Mouse (Mus musculus) heart, embryonic 11.5 days (tissue): ENCODE results near the gene Fhdc1. TPM values are rescaled to one million over a fixed set of nuclear protein-coding genes. Genes with fewer than 3 reads are reported as not detected.

Experiments used
- ATAC-seq: fragments of 200-750 bp; cut with Nextera tagmentation; replicated peaks from 2 replicates; pipeline ENCODE4 v1.8.0; 2017; ENCODE audit warnings: moderate library complexity; ENCODE audit not compliant: insufficient number of reproducible peaks, low FRiP score, low TSS enrichment
- H3K27ac ChIP-seq: fragments of 300-500 bp; sonication (generic); 2 replicates; pipeline ENCODE4 v1.5.1; 2014; ENCODE audit warnings: mild to moderate bottlenecking, low read depth, low read length
- H3K27me3 ChIP-seq: fragments of 300-500 bp; sonication (generic); 2 replicates; pipeline ENCODE4 v1.6.1; 2014; ENCODE audit warnings: mild to moderate bottlenecking, low read length, mixed read lengths; ENCODE audit not compliant: control insufficient read depth, insufficient read depth
- H3K36me3 ChIP-seq: fragments of 300-500 bp; sonication (generic); 2 replicates; pipeline ENCODE4 v1.6.1; 2014; ENCODE audit warnings: mild to moderate bottlenecking, low read length, moderate library complexity, mixed read lengths; ENCODE audit not compliant: control insufficient read depth, insufficient read depth
- H3K4me1 ChIP-seq: fragments of 300-500 bp; sonication (generic); 2 replicates; pipeline ENCODE4 v1.6.1; 2014; ENCODE audit warnings: low read length; ENCODE audit not compliant: control insufficient read depth, insufficient read depth
- H3K4me2 ChIP-seq: fragments of 300-500 bp; sonication (generic); 2 replicates; pipeline ENCODE4 v1.6.1; 2014; ENCODE audit warnings: mild to moderate bottlenecking, moderate library complexity
- H3K4me3 ChIP-seq: fragments of 300-500 bp; sonication (generic); 2 replicates; pipeline ENCODE4 v1.5.1; 2014; ENCODE audit warnings: low read depth, low read length
- H3K9ac ChIP-seq: fragments of 300-500 bp; sonication (generic); 2 replicates; pipeline ENCODE4 v1.6.1; 2014; ENCODE audit warnings: mild to moderate bottlenecking, low read depth, low read length, moderate library complexity
- H3K9me3 ChIP-seq: fragments of 300-500 bp; sonication (generic); replicated peaks from 2 replicates; pipeline ENCODE4 v1.6.1; 2016; ENCODE audit warnings: low read length; ENCODE audit not compliant: control insufficient read depth
- WGBS: fragments of 180-500 bp; shearing (Covaris S2); extraction: QIAGEN DNeasy Blood & Tissue Kit; methylation state at CpG from one replicate; pipeline ENCODE4 v1.1.7; 2014; ENCODE audit not compliant: insufficient replicate concordance; 5-methylcytosine and 5-hydroxymethylcytosine counted together
- polyA plus RNA-seq: library from polyadenylated mRNA; unstranded; fragments of >200 nt; fragmentation: Nextera tagmentation; extraction: Ambion mirVana; gene quantifications from 2 replicates; pipeline ENCODE4 v1.2.1, GENCODE M21; 2014

The Fhdc1 gene
- polyA plus RNA-seq, 1 experiment from 2014 or later: 5.0 TPM

GRCm38 (mm10) chr3:84435288-84436043 lies 44.8 kb downstream of the Fhdc1 start:
- Histone ChIP-seq H3K27me3 (peaks cover 9% of the 10 kb centered on the region), H3K4me2 (peak overlapping the region; percentile 10; the same call in 1 of the 2 replicates), H3K27ac (peak overlapping the region; percentile 54; the same call in 1 of the 2 replicates)

DNA sequence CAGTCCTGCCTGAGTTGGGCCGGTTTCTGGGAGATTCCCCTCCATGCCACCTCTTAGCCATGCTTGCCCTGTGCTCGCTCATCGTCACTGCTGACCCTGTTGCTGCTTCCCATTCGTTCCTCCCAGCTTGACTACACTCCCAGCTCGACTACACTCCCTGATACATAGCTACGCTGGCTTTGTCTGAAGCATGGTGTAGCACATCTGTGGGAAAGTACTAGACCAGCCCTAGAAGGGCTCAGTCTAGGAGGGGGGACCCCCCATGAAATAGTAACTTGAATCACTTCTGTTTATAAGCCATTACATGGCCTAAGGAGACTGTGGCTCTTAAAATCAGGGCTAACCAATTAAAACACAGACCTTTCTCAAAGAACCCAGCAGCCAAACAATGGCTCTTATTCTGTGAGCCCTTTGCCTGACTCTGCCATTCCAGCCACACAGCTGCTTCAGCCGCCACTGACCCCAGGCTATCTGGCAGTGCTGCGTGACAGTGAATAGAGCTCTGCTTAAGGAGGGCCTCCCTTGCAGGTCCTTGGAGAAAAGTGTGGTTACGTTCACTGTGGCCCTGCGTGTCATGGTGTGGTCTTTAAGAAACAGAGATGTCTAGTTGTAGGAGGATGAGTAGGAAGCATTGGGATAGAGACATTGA lies 47.3 kb downstream of the Fhdc1 start:
- H3K4me2 ChIP-seq: no peak overlapping the region
- H3K9me3 ChIP-seq: no peaks in the 10 kb centered on the region
- no peaks in the 10 kb centered on the region for H3K36me3 ChIP-seq
- H3K9ac ChIP-seq: no peak overlapping the region
- ATAC-seq: no peak
- H3K4me1 ChIP-seq: peaks cover 20% of the 10 kb centered on the region
- WGBS: 77% methylated on average over 10 of the region's 10 CpGs
- no peak overlapping the region for H3K4me3 ChIP-seq
- peaks cover 5% of the 10 kb centered on the region for H3K27me3 ChIP-seq
- no peak overlapping the region for H3K27ac ChIP-seq

More at GRCm38 (mm10) chr3:84435288-84436043, 44.8 kb downstream of the Fhdc1 start:
- 16% methylated on average over 11 of the region's 11 CpGs for WGBS
- no peak overlapping the region for H3K4me3 ChIP-seq
- peaks cover 20% of the 10 kb centered on the region for H3K4me1 ChIP-seq
- ATAC-seq: no peak; the same call in 1 of the 2 replicates
- H3K9ac ChIP-seq: 0 out of 2 replicates have a peak overlapping the region, but pooled peaks have one; percentile 10
- no peaks in the 10 kb centered on the region for H3K36me3 ChIP-seq
- no peaks in the 10 kb centered on the region for H3K9me3 ChIP-seq

GRCm38 (mm10) chr3:84431257-84431656 lies 49.0 kb downstream of the Fhdc1 start:
- whole genome bisulfite sequencing: 57% methylated on average over 5 of the region's 5 CpGs

GRCm38 (mm10) chr3:84430152-84430551 lies 50.1 kb downstream of the Fhdc1 start:
- Histone ChIP-seq H3K27ac (no peak overlapping the region), H3K4me1 (peaks cover 13% of the 10 kb centered on the region), H3K36me3 (no peaks in the 10 kb centered on the region), H3K9ac (no peak overlapping the region), H3K4me3 (no peak overlapping the region), H3K4me2 (no peak overlapping the region), H3K27me3 (peaks cover 5% of the 10 kb centered on the region), H3K9me3 (no peaks in the 10 kb centered on the region)
- ATAC-seq: no peak
- WGBS: 42% methylated on average over 2 of the region's 2 CpGs

More at GRCm38 (mm10) chr3:84431257-84431656, 49.0 kb downstream of the Fhdc1 start:
- peaks cover 20% of the 10 kb centered on the region for H3K4me1 ChIP-seq
- ATAC-seq: no peak
- H3K9ac ChIP-seq: no peak overlapping the region
- no peaks in the 10 kb centered on the region for H3K36me3 ChIP-seq
- H3K9me3 ChIP-seq: no peaks in the 10 kb centered on the region
- H3K4me3 ChIP-seq: no peak overlapping the region
- no peak overlapping the region for H3K27ac ChIP-seq
- H3K27me3 ChIP-seq: peaks cover 5% of the 10 kb centered on the region
- no peak overlapping the region for H3K4me2 ChIP-seq

DNA sequence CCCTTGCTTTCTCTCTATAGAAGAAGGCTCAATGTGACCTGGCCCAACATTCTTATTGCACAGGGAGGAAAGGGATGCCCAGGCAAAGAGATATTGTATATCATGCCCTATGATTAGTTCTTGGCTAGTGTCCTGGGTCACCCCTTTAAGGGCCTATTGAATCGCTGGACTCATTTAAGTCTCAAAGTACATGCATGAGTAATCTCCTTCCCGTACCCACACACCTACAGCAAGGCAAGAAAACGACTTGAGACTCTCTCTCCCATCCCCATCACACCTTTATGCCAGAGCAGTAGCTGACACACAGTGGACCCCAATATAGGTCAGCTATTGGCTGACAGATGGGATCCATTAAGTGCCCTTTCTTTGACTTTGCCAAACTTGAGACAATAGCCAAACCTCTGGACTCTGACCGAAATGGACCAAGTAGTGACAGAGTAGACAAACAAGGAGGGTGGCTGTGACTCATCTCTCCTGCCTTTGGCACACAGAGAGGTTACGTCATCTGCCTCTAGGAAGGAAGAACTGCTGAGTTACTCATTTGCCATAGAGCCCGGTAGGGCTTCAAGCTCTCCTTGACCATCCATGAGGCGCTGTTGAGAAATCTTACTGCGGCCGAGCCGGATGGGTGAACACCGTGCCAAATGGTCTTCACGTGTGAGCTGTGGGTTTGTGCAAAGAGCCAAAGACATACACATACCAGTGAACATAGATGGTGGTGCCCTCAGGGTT lies 51.1 kb downstream of the Fhdc1 start:
- 85% methylated on average over 12 of the region's 12 CpGs for WGBS
- H3K9ac ChIP-seq: no peak overlapping the region
- no peaks in the 10 kb centered on the region for H3K36me3 ChIP-seq
- H3K9me3 ChIP-seq: no peaks in the 10 kb centered on the region
- ATAC-seq: no peak
- H3K4me2 ChIP-seq: no peak overlapping the region
- H3K27me3 ChIP-seq: peaks cover 5% of the 10 kb centered on the region
- 0 out of 2 replicates have a peak, but pooled peaks cover 9% of the 10 kb centered on the region for H3K4me1 ChIP-seq
- no peak overlapping the region for H3K27ac ChIP-seq
- no peak overlapping the region for H3K4me3 ChIP-seq

GRCm38 (mm10) chr3:84427779-84428178 lies 52.5 kb downstream of the Fhdc1 start:
- Histone ChIP-seq H3K9me3 (no peaks in the 10 kb centered on the region), H3K36me3 (no peaks in the 10 kb centered on the region), H3K9ac (no peak overlapping the region), H3K4me1 (0 out of 2 replicates have a peak, but pooled peaks cover 9% of the 10 kb centered on the region), H3K4me2 (no peak overlapping the region), H3K27ac (no peak overlapping the region), H3K27me3 (peaks cover 5% of the 10 kb centered on the region), H3K4me3 (no peak overlapping the region)
- WGBS: 71% methylated on average over 5 of the region's 5 CpGs
- no peak; the same call in 1 of the 2 replicates for ATAC-seq

GRCm38 (mm10) chr3:84422340-84422739 lies 57.9 kb downstream of the Fhdc1 start:
- WGBS: 74% methylated on average over 5 of the region's 5 CpGs
- Histone ChIP-seq H3K27ac (no peak overlapping the region), H3K4me2 (no peak overlapping the region), H3K9me3 (no peaks in the 10 kb centered on the region), H3K4me3 (no peak overlapping the region), H3K4me1 (no peaks in the 10 kb centered on the region), H3K27me3 (no peaks in the 10 kb centered on the region), H3K36me3 (no peaks in the 10 kb centered on the region), H3K9ac (no peak overlapping the region)
- no peak for ATAC-seq

GRCm38 (mm10) chr3:84413868-84414267 lies 66.4 kb downstream of the Fhdc1 start:
- 0 out of 2 replicates have a peak, but pooled peaks cover 2% of the 10 kb centered on the region for H3K27me3 ChIP-seq
- H3K27ac ChIP-seq: no peak overlapping the region
- no peaks in the 10 kb centered on the region; the same call in 1 of the 2 replicates for H3K4me1 ChIP-seq
- no peaks in the 10 kb centered on the region for H3K36me3 ChIP-seq
- no peak for ATAC-seq
- H3K9ac ChIP-seq: no peak overlapping the region
- H3K4me2 ChIP-seq: no peak overlapping the region
- no peaks in the 10 kb centered on the region for H3K9me3 ChIP-seq
- 33% methylated on average over 4 of the region's 4 CpGs for WGBS
- H3K4me3 ChIP-seq: no peak overlapping the region
